Mouse (Mus musculus) embryonic facial prominence, embryonic 11.5 days (tissue): Measurements from ENCODE around the gene Ano4. TPM values are rescaled to one million over a fixed set of nuclear protein-coding genes. Genes with fewer than 3 reads are reported as not detected.
A peak's percentile ranks its signal among the peaks of the same experiment; 100 is the strongest.

Experiments used
- ATAC-seq: fragments of 200-750 bp; cut with Nextera tagmentation; replicated peaks from 2 replicates; pipeline ENCODE4 v1.8.0; 2017; ENCODE audit warnings: low read depth; ENCODE audit not compliant: insufficient number of reproducible peaks, low FRiP score, low TSS enrichment
- DNase-seq: peaks from one replicate; pipeline ENCODE4 v3.0.0-alpha.2; 2015; ENCODE audit warnings: low spot score
- H3K27ac ChIP-seq: fragments of 300-500 bp; sonication (generic); replicated peaks from 2 replicates; pipeline ENCODE4 v1.5.1; 2014; ENCODE audit warnings: mild to moderate bottlenecking, low read depth, low read length, control low read depth
- H3K27me3 ChIP-seq: fragments of 300-500 bp; sonication (generic); 2 replicates; pipeline ENCODE4 v1.6.1; 2014; ENCODE audit warnings: mild to moderate bottlenecking, low read length, moderate library complexity, mixed read lengths; ENCODE audit not compliant: control insufficient read depth, insufficient read depth
- H3K36me3 ChIP-seq: fragments of 300-500 bp; sonication (generic); replicated peaks from 2 replicates; pipeline ENCODE4 v1.6.1; 2014; ENCODE audit warnings: low read depth, mild to moderate bottlenecking, low read length, moderate library complexity, mixed read lengths; ENCODE audit not compliant: control insufficient read depth, insufficient read depth
- H3K4me1 ChIP-seq: fragments of 300-500 bp; sonication (generic); 2 replicates; pipeline ENCODE4 v1.6.1; 2014; ENCODE audit warnings: low read length, mixed read lengths; ENCODE audit not compliant: control insufficient read depth, insufficient read depth
- H3K4me2 ChIP-seq: fragments of 300-500 bp; sonication (generic); 2 replicates; pipeline ENCODE4 v1.6.1; 2014; ENCODE audit warnings: low read depth, mild to moderate bottlenecking, control low read depth, low read length, moderate library complexity
- H3K4me3 ChIP-seq: fragments of 300-500 bp; sonication (generic); 2 replicates; pipeline ENCODE4 v1.5.1; 2014; ENCODE audit warnings: low read depth, low read length, control low read depth
- H3K9ac ChIP-seq: fragments of 300-500 bp; sonication (generic); replicated peaks from 2 replicates; pipeline ENCODE4 v1.6.1; 2014; ENCODE audit warnings: mild to moderate bottlenecking, control low read depth, low read length
- H3K9me3 ChIP-seq: fragments of 300-500 bp; sonication (generic); replicated peaks from 2 replicates; pipeline ENCODE4 v1.6.1; 2016; ENCODE audit warnings: mild to moderate bottlenecking, low read length, inconsistent platforms, mixed read lengths; ENCODE audit not compliant: control insufficient read depth
- WGBS: fragments of 180-500 bp; shearing (Covaris S2); extraction: QIAGEN DNeasy Blood & Tissue Kit; methylation state at CpG from one replicate; pipeline ENCODE4 v1.1.7; 2014; 5-methylcytosine and 5-hydroxymethylcytosine counted together
- polyA plus RNA-seq: library from polyadenylated mRNA; unstranded; fragments of >200 nt; fragmentation: Nextera tagmentation; extraction: Ambion mirVana; gene quantifications from 2 replicates; pipeline ENCODE4 v1.2.1, GENCODE M21; 2014

The Ano4 gene
- polyA plus RNA-seq, 1 experiment from 2014 or later: 1.4 TPM

- H3K27ac ChIP-seq: no peak overlapping the region
- no peaks in the 10 kb centered on the region for H3K9me3 ChIP-seq
- H3K4me1 ChIP-seq: no peaks in the 10 kb centered on the region
- no peak overlapping the region for H3K4me3 ChIP-seq
- no peak overlapping the region for H3K4me2 ChIP-seq
- no peak overlapping the region for H3K9ac ChIP-seq
- ATAC-seq (no peak), DNase-seq (no peak)
- no peaks in the 10 kb centered on the region for H3K36me3 ChIP-seq
- WGBS: 80% methylated on average over 6 of the region's 6 CpGs
- no peaks in the 10 kb centered on the region for H3K27me3 ChIP-seq
These were observed 365.6 kb downstream of the Ano4 start for GRCm38 (mm10) chr10:88978932-88979331.

- H3K27ac ChIP-seq: no peak overlapping the region
- H3K4me3 ChIP-seq: no peak overlapping the region
- H3K36me3 ChIP-seq: no peaks in the 10 kb centered on the region
- no peaks in the 10 kb centered on the region for H3K4me1 ChIP-seq
- peak; percentile 9 for DNase-seq
- no peak overlapping the region for H3K9ac ChIP-seq
- WGBS: 76% methylated on average over 7 of the region's 7 CpGs
- H3K4me2 ChIP-seq: no peak overlapping the region
- no peaks in the 10 kb centered on the region for H3K27me3 ChIP-seq
- ATAC-seq: no peak
- no peaks in the 10 kb centered on the region for H3K9me3 ChIP-seq
These were observed 373.4 kb downstream of the Ano4 start for GRCm38 (mm10) chr10:88970951-88971725.

- 93% methylated on average over 5 of the region's 5 CpGs for WGBS
- no peak overlapping the region for H3K27ac ChIP-seq
- no peak overlapping the region for H3K4me3 ChIP-seq
- DNase-seq (no peak), ATAC-seq (no peak)
- no peaks in the 10 kb centered on the region for H3K4me1 ChIP-seq
- H3K36me3 ChIP-seq: no peaks in the 10 kb centered on the region
- no peaks in the 10 kb centered on the region for H3K27me3 ChIP-seq
- H3K4me2 ChIP-seq: no peak overlapping the region
- H3K9ac ChIP-seq: no peak overlapping the region
- no peaks in the 10 kb centered on the region for H3K9me3 ChIP-seq
These were observed 376.0 kb downstream of the Ano4 start for GRCm38 (mm10) chr10:88968586-88968985.

GRCm38 (mm10) chr10:88960791-88961190 lies 383.8 kb downstream of the Ano4 start:
- no peak overlapping the region for H3K9ac ChIP-seq
- no peaks in the 10 kb centered on the region for H3K9me3 ChIP-seq
- WGBS: 84% methylated on average over 5 of the region's 5 CpGs
- DNase-seq (no peak), ATAC-seq (no peak)
- H3K36me3 ChIP-seq: no peaks in the 10 kb centered on the region
- H3K4me2 ChIP-seq: no peak overlapping the region
- no peaks in the 10 kb centered on the region for H3K27me3 ChIP-seq
- no peak overlapping the region for H3K4me3 ChIP-seq
- H3K27ac ChIP-seq: no peak overlapping the region
- no peaks in the 10 kb centered on the region for H3K4me1 ChIP-seq

GRCm38 (mm10) chr10:88950297-88950653 lies 394.3 kb downstream of the Ano4 start:
- no peaks in the 10 kb centered on the region for H3K9me3 ChIP-seq
- H3K4me1 ChIP-seq: no peaks in the 10 kb centered on the region
- no peak overlapping the region for H3K4me3 ChIP-seq
- no peaks in the 10 kb centered on the region for H3K36me3 ChIP-seq
- no peaks in the 10 kb centered on the region for H3K27me3 ChIP-seq
- DNase-seq (no peak), ATAC-seq (no peak)
- H3K9ac ChIP-seq: no peak overlapping the region
- H3K27ac ChIP-seq: no peak overlapping the region
- 81% methylated on average over 4 of the region's 4 CpGs for WGBS
- H3K4me2 ChIP-seq: no peak overlapping the region

- 89% methylated on average over 12 of the region's 12 CpGs for WGBS
- Histone ChIP-seq H3K36me3 (no peaks in the 10 kb centered on the region), H3K4me3 (no peak overlapping the region), H3K27ac (no peak overlapping the region), H3K9ac (no peak overlapping the region), H3K4me1 (no peaks in the 10 kb centered on the region), H3K27me3 (no peaks in the 10 kb centered on the region), H3K4me2 (no peak overlapping the region), H3K9me3 (no peaks in the 10 kb centered on the region)
- no peak for ATAC-seq
- no peak for DNase-seq
These were observed 394.8 kb downstream of the Ano4 start for GRCm38 (mm10) chr10:88949649-88950296.

Other genes with a start within 250 kb of the Ano4 start
- gene Gas2l3, start 99.2 kb upstream of the Ano4 start, polyA plus RNA-seq: 7.4 and 8.5 TPM in 2 replicates
- not detected in 2 replicates for gene Nr1h4, start 188.8 kb upstream of the Ano4 start, polyA plus RNA-seq